ENCODE assay signal across 8 mouse cellular contexts in the genomic region with DNA sequence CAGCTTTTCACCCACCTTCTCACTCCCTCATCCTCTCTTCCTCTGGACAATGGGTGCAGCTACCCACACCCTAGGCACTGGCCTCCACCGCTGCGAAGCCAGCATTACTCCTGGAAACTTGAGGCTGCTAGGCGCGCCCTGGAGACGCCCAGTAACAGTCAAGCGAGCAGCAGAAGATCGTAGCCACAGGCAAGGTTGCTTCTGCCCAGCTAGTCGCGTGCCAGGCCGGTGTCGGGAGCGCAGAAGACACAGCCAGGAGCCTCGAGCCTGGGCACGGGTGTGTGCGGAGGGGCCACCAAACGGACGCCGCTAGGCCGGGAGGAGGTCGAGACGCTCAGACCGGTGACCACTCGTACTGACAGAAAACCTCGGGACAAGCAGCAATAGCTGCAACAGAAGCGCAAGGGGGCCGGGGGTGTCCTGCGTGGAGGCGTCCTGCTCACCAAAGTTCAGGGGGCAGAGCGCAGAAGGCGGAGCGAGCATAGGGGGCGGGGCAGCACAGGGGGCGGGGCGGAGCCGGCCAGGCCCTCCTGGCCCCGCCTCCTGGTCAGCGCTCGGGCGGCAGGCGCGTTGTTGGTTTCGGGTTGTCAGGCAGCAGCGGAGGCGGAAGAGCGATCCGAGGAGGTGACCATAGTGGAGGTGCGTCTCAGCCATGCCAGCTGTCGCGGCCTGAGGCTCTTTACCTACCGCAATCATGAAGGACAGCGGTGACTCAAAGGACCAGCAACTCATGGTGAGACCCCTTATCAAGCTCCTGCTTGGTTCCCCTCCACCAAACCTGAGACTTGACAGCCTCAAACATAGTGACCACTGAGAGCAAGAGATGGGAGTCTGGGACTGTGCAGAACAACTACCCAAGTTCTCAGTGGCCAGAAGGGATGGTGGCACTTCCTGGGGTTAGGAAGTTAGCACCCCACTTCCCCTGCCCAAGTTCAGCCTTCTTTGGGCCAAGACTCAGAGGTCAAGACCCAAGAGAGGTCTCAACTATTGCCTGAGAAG. TPM values are rescaled to one million over a fixed set of nuclear protein-coding genes. Genes with fewer than 3 reads are reported as not detected.
DNase-seq lines count a peak whose midpoint lies in the region; ATAC-seq and TF ChIP-seq lines count a peak whose summit lies in the region.

A gene (plus strand): TSS at position 569 of the 999 bp plus-strand sequence.

- H3K4me1 ChIP-seq in forebrain, embryonic 12.5 days = peaks cover 19% of the 10 kb centered on the region

- intact Hi-C loops in heart, postnatal 36 days (cut with DNase I) = no loop called here

- peak within 1 kb of the TSS; percentile 49 for H3K4me3 ChIP-seq in forebrain, embryonic 12.5 days (replicated peaks)

- peak; percentile 55 for DNase-seq in R1 (ENCODE audit: low read depth, low spot score)
- peak; percentile 66 for DNase-seq in brain, embryonic 14.5 days (ENCODE audit: low read depth)
- DNase-seq in heart, postnatal 36 days = peak; percentile 58 to 63
- DNase-seq in large intestine, adult 2 months (ENCODE audit: low read depth, low spot score) = peak; percentile 25
- peak; percentile 76 for DNase-seq in splenic B cell, adult 2 months (ENCODE audit: low read depth, low spot score)
- no peak for DNase-seq in layer of hippocampus, adult 11-12 months (ENCODE audit: low spot score)

- H3K9ac ChIP-seq in forebrain, embryonic 12.5 days = peak within 1 kb of the TSS; percentile 42

- H3K9me3 ChIP-seq in forebrain, embryonic 12.5 days = no peaks in the 10 kb centered on the region

- no peak within 1 kb of the TSS for H3K27ac ChIP-seq in forebrain, embryonic 12.5 days

- no peak for TF ChIP-seq POLR2A in brain, embryonic 14.5 days (IDR thresholded peaks at IDR 0.05; ENCODE audit: borderline replicate concordance, extremely low read depth, insufficient read depth, insufficient read length, poor library complexity, severe bottlenecking)

- ATAC-seq in forebrain, embryonic 12.5 days (ENCODE audit: low FRiP score) = peak; percentile 68
- ATAC-seq in megakaryocyte progenitor cell, adult 5-6 weeks (replicated peaks; ENCODE audit: poor library complexity) = peak; percentile 91

- WGBS in forebrain, embryonic 12.5 days = 3% methylated on average over 50 of the region's 51 CpGs
- 3% methylated on average over 51 of the region's 51 CpGs for WGBS in large intestine, adult 2 months

- peaks cover 48% of the 10 kb centered on the region for H3K27me3 ChIP-seq in forebrain, embryonic 12.5 days
- no peaks in the 10 kb centered on the region for H3K27me3 ChIP-seq in splenic B cell, adult 2 months (ENCODE audit: control insufficient read depth, insufficient read depth, low read length, poor library complexity, severe bottlenecking)

- H3K36me3 ChIP-seq in forebrain, embryonic 12.5 days (replicated peaks) = no peaks in the 10 kb centered on the region
- H3K36me3 ChIP-seq in splenic B cell, adult 2 months (ENCODE audit: control insufficient read depth, insufficient read depth, low read length, poor library complexity, severe bottlenecking) = no peaks in the 10 kb centered on the region

- peak within 1 kb of the TSS; percentile 81 for H3K4me2 ChIP-seq in forebrain, embryonic 12.5 days

- no peak for TF ChIP-seq CTCF in brain, embryonic 14.5 days (IDR thresholded peaks at IDR 0.05; ENCODE audit: borderline replicate concordance, extremely low read depth, insufficient read depth, insufficient read length)

RNA-seq across cellular contexts. Expression of the gene that starts here (rescaled TPM):
- 0.76 and 0.97 TPM in 2 replicates for polyA plus RNA-seq in brain, embryonic 14.5 days (2012; rRNA removed)
- polyA plus RNA-seq in forebrain, embryonic 12.5 days (2016; fragmentation: Nextera tagmentation; extraction: Ambion mirVana) = 0.80 and 1.4 TPM in 2 replicates
- total RNA-seq in heart, postnatal 36 days (2021) = under 1 TPM in 1 of 2 experiments, not detected in 1; 0.35 TPM
- 0.76 and 1.0 TPM in 2 replicates for polyA plus RNA-seq in large intestine, adult 2 months (2012; rRNA removed)
- not detected in 2 replicates for total RNA-seq in megakaryocyte progenitor cell, adult 5-6 weeks (2015)
- not detected in 2 replicates for total RNA-seq in megakaryocyte progenitor cell, adult 5-6 weeks (2017)

Comparison
In these comparisons a context has a peak if more than half of its experiments do, and no peak if none do; other contexts are left out.
1. Peak in DNase-seq in brain, embryonic 14.5 days; RNA of the gene not detected or under 1 TPM.
2. Peak in DNase-seq in heart, postnatal 36 days; RNA of the gene not detected or under 1 TPM.
3. Peak in ATAC-seq in megakaryocyte progenitor cell, adult 5-6 weeks; RNA of the gene not detected or under 1 TPM.